In the genomic region with DNA sequence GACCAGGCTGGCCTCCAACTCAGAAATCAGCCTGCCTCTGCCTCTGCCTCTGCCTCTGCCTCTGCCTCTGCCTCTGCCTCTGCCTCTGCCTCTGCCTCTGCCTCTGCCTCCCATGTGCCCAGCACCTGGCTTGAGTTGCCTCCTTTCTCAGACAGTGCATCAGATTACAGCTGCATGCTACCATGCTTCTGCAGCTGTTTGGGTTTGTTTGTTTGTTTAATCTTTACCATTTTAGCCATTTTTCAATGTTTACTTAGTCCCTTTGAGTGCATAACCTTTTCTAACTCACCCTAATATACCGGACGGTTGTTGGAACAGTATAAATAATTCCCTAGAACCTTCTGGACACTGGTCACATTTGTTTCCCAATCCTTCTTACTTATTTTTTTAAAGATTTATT, we compare ENCODE assay signal across 35 mouse cellular contexts. TPM values are rescaled to one million over a fixed set of nuclear protein-coding genes. Genes with fewer than 3 reads are reported as not detected.
"Had no signal": no experiment of that assay in that cellular context is flagged by ENCODE, and none has a peak within 500 bp of the region (broad histone marks: within the 10 kb centered on the region; RNA-seq: fewer than 3 reads in every experiment).

No protein-coding gene starts in this region.

- H3K36me3 ChIP-seq: heart, embryonic 12.5 days; hindbrain, embryonic 10.5 days; hindbrain, embryonic 13.5 days; hindbrain, embryonic 15.5 days; kidney, embryonic 15.5 days; limb, embryonic 13.5 days; limb, embryonic 15.5 days; liver, embryonic 12.5 days had no signal

- DNase-seq: gastrocnemius, postnatal 10 days; gastrocnemius, postnatal 25 days; heart, postnatal 10 days; heart, postnatal 4 days; kidney, adult 11 months; kidney, adult 2 months; kidney, adult 9 months; kidney, postnatal 14 days; kidney, postnatal 36 days; layer of hippocampus, adult 9-11 months; layer of hippocampus, postnatal 36 days; left cerebral cortex, postnatal 4 days had no signal

- H3K27me3 ChIP-seq: heart, embryonic 12.5 days; hindbrain, embryonic 15.5 days; kidney, embryonic 15.5 days; limb, embryonic 15.5 days had no signal

- H3K4me1 ChIP-seq: hindbrain, embryonic 13.5 days; hindbrain, embryonic 15.5 days had no signal

- H3K9me3 ChIP-seq: heart, embryonic 10.5 days; heart, embryonic 12.5 days; hindbrain, embryonic 10.5 days; hindbrain, embryonic 13.5 days; hindbrain, embryonic 15.5 days; kidney, embryonic 15.5 days; limb, embryonic 13.5 days; limb, embryonic 15.5 days; liver, embryonic 12.5 days had no signal

- H3K4me3 ChIP-seq: heart, embryonic 10.5 days; heart, embryonic 12.5 days; hindbrain, embryonic 10.5 days; hindbrain, embryonic 13.5 days; hindbrain, embryonic 15.5 days; kidney, embryonic 15.5 days; limb, embryonic 13.5 days; limb, embryonic 15.5 days; liver, embryonic 12.5 days had no signal

- H3K4me2 ChIP-seq: heart, embryonic 12.5 days; hindbrain, embryonic 13.5 days; hindbrain, embryonic 15.5 days; kidney, embryonic 15.5 days; limb, embryonic 13.5 days; limb, embryonic 15.5 days; liver, embryonic 12.5 days had no signal

- ATAC-seq: hindbrain, postnatal 0 days; intestine, embryonic 16.5 days; liver, embryonic 12.5 days had no signal

- H3K9ac ChIP-seq: heart, embryonic 12.5 days; hindbrain, embryonic 13.5 days; hindbrain, embryonic 15.5 days; kidney, embryonic 15.5 days; limb, embryonic 13.5 days; limb, embryonic 15.5 days; liver, embryonic 12.5 days; liver, embryonic 14.5 days had no signal

- H3K27ac ChIP-seq: gastrocnemius, adult 2 months; hindbrain, embryonic 10.5 days; hindbrain, embryonic 13.5 days; hindbrain, embryonic 15.5 days; hindbrain, postnatal 0 days; kidney, embryonic 15.5 days; kidney, postnatal 0 days; limb, embryonic 13.5 days; limb, embryonic 15.5 days; liver, embryonic 12.5 days; liver, embryonic 14.5 days had no signal

RNA-seq across cellular contexts. Expression of gene 1700001C19Rik, which starts 21.8 kb away (rescaled TPM):
- total RNA-seq: gastrocnemius, adult 2 months; gastrocnemius, postnatal 10 days; gastrocnemius, postnatal 25 days; gastrocnemius, postnatal 4 days; granulocyte monocyte progenitor cell, adult 5-6 weeks; heart, adult 8-10 months; heart, postnatal 10 days; heart, postnatal 25 days; layer of hippocampus, adult 18-20 months; layer of hippocampus, postnatal 14 days; layer of hippocampus, postnatal 36 days; left cerebral cortex, adult 8-10 months; left cerebral cortex, postnatal 10 days; left cerebral cortex, postnatal 4 days had no signal

RNA-seq across cellular contexts. Expression of gene Guca1a, which starts 58.6 kb away (rescaled TPM):
- total RNA-seq: gastrocnemius, adult 2 months; layer of hippocampus, postnatal 36 days; left cerebral cortex, postnatal 10 days; left cerebral cortex, postnatal 25 days had no signal
